Mouse (Mus musculus) hindbrain, embryonic 12.5 days (tissue): ENCODE data around the gene Ephb1. TPM values are rescaled to one million over a fixed set of nuclear protein-coding genes. Genes with fewer than 3 reads are reported as not detected.

Experiments used
- ATAC-seq: fragments of 200-750 bp; cut with Nextera tagmentation; 2 replicates; pipeline ENCODE4 v1.8.0; 2017; ENCODE audit warnings: moderate TSS enrichment; ENCODE audit not compliant: low FRiP score
- H3K27ac ChIP-seq: fragments of 300-500 bp; sonication (generic); 2 replicates; pipeline ENCODE4 v1.5.1; 2016; ENCODE audit warnings: mild to moderate bottlenecking
- H3K27me3 ChIP-seq: fragments of 300-500 bp; sonication (generic); 2 replicates; pipeline ENCODE4 v1.6.1; 2016; ENCODE audit warnings: mild to moderate bottlenecking
- H3K36me3 ChIP-seq: fragments of 300-500 bp; sonication (generic); 2 replicates; pipeline ENCODE4 v1.6.1; 2016; ENCODE audit warnings: mild to moderate bottlenecking
- H3K4me1 ChIP-seq: fragments of 300-500 bp; sonication (generic); 2 replicates; pipeline ENCODE4 v1.6.1; 2016
- H3K4me2 ChIP-seq: fragments of 300-500 bp; sonication (generic); replicated peaks from 2 replicates; pipeline ENCODE4 v1.6.1; 2016; ENCODE audit warnings: mild to moderate bottlenecking
- H3K4me3 ChIP-seq: fragments of 300-500 bp; sonication (generic); 2 replicates; pipeline ENCODE4 v1.5.1; 2016; ENCODE audit warnings: mild to moderate bottlenecking
- H3K9ac ChIP-seq: fragments of 300-500 bp; sonication (generic); 2 replicates; pipeline ENCODE4 v1.6.1; 2016; ENCODE audit warnings: mild to moderate bottlenecking, moderate library complexity
- H3K9me3 ChIP-seq: fragments of 300-500 bp; sonication (generic); replicated peaks from 2 replicates; pipeline ENCODE4 v1.6.1; 2016; ENCODE audit warnings: mild to moderate bottlenecking
- WGBS: fragments of 180-500 bp; shearing (Covaris S2); methylation state at CpG from one replicate; pipeline ENCODE4 v1.1.7; 2016; 5-methylcytosine and 5-hydroxymethylcytosine counted together
- microRNA-seq: library from miRNA; unstranded; fragments of <30 nt; microRNA quantifications from one replicate; pipeline ENCODE4, GENCODE M21; 2017
- polyA plus RNA-seq: library from polyadenylated mRNA; unstranded; fragments of >200 nt; fragmentation: Nextera tagmentation; extraction: Ambion mirVana; gene quantifications from 2 replicates; pipeline ENCODE4 v1.2.1, GENCODE M21; 2016

Ephb1 gene
- polyA plus RNA-seq, 1 experiment from 2014 or later = 30.2 TPM

DNA sequence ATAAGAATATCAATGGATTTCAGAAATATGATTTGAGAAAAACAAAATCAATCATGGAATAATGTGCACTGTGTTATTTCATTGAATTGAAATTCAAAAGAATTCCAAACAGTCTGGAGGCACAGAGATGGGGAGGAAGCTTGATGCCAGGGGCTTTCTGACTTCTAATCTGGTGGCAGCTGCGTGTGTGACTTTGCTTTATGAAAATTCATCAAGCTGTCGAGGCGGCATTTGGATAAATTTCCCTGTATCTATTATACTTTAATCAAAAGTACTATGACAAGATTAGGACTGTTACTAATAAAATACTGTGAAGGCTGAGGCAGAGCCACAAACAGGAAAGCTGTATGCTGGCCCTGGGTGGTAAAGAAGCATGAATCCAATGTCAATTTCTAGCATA lies 451.1 kb downstream of the Ephb1 start:
- ATAC-seq = no peak
- Histone ChIP-seq H3K4me3 (no peak overlapping the region), H3K27me3 (no peaks in the 10 kb centered on the region), H3K4me1 (peaks cover 7% of the 10 kb centered on the region), H3K4me2 (no peak overlapping the region), H3K9ac (no peak overlapping the region), H3K27ac (no peak overlapping the region), H3K9me3 (no peaks in the 10 kb centered on the region), H3K36me3 (no peaks in the 10 kb centered on the region)
- WGBS = 69% methylated on average over 3 of the region's 3 CpGs

DNA sequence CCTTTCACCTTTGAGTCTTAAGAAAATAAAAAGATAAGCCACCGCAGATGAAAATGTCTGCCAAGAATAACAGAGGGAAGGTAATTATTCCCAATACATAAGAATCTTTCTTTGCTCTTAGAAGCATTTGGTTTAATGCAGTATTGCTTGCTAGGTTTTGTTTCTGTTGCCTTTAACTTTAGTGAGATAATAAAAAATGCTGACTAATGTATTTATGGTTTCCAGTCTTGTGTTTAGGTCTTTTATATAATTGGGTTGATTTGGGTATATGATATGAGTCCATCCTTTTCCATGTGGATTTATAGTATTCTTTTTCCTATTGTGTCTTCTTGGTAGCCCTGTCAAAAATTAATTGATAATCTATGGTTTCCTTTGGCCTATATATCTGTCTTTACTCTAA lies 456.6 kb downstream of the Ephb1 start:
- Histone ChIP-seq H3K4me3 (no peak overlapping the region), H3K4me2 (no peak overlapping the region), H3K4me1 (no peaks in the 10 kb centered on the region), H3K36me3 (no peaks in the 10 kb centered on the region), H3K9me3 (no peaks in the 10 kb centered on the region), H3K27ac (no peak overlapping the region), H3K27me3 (no peaks in the 10 kb centered on the region), H3K9ac (no peak overlapping the region)
- ATAC-seq = no peak
- 98% methylated on average over 1 of the region's 1 CpGs for WGBS

DNA sequence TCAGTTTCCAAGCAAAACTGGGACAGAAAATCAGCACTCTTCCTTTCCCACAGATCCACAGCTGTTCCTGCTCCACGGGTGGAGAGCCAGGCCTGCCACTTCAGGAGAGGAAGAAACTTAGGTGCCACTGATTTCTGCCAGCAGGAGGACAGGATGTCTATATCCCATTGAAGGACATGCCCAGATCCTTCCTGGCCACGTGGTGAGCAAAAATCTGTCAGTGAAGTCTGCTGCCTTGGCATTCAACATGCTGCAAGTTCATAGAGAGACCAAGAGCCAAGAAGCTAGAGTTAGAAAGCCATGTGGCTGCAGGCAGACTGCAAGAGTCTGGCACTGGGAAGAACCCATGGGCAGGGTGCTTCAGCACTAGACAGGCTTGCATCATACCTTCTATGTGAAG lies 471.2 kb downstream of the Ephb1 start:
- H3K27me3 ChIP-seq = no peaks in the 10 kb centered on the region
- H3K36me3 ChIP-seq = no peaks in the 10 kb centered on the region
- H3K4me2 ChIP-seq = no peak overlapping the region
- no peak overlapping the region for H3K9ac ChIP-seq
- H3K27ac ChIP-seq = no peak overlapping the region
- no peak overlapping the region for H3K4me3 ChIP-seq
- WGBS = 69% methylated on average over 2 of the region's 2 CpGs
- no peaks in the 10 kb centered on the region for H3K4me1 ChIP-seq
- no peaks in the 10 kb centered on the region for H3K9me3 ChIP-seq
- no peak for ATAC-seq

DNA sequence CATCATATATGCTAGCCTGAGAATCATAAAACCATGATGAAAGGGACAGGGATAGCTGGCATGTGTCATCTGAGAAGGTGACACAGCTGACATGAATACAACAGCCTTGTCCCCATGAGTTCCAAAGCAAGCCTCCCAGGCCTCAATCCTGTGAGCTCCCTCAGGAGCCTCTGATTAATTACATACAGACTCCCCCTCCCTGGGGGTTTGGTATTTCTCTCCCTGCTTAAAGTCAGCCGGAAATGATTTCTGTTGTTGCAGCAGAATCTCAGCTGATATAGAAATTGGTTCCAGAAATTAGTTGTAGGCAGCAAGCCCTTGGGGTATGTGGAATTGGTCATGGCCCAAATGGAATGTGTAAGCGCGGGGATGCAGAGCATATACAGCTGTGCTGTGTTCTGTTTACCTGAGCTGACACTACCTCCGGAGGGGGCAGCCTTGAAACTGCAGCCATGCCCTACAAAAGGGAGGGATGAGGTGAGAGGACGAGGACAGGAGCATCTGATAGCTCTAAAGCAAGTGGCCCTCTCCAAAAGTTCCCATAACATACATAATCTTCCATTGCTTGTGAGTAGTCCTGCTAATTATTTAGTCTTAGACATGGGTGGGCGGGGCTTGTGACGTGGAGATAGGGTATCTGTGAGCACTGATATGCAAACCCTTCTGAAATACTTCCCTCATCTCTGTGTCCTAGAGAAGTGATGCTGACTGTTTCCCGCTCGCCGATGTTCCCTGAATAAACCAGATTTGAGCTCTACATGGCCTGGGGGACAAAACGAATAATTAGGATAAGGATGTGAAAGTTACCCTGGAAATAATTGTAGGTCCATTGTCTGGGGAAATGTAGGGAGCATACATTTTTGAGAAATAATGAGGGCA lies 477.1 kb downstream of the Ephb1 start:
- Histone ChIP-seq H3K4me3 (no peak overlapping the region), H3K4me1 (peaks cover 3% of the 10 kb centered on the region; the same call in 1 of the 2 replicates), H3K4me2 (no peak overlapping the region), H3K9me3 (no peaks in the 10 kb centered on the region), H3K9ac (no peak overlapping the region), H3K36me3 (no peaks in the 10 kb centered on the region), H3K27ac (no peak overlapping the region), H3K27me3 (no peaks in the 10 kb centered on the region)
- WGBS = 75% methylated on average over 11 of the region's 11 CpGs
- no peak for ATAC-seq

DNA sequence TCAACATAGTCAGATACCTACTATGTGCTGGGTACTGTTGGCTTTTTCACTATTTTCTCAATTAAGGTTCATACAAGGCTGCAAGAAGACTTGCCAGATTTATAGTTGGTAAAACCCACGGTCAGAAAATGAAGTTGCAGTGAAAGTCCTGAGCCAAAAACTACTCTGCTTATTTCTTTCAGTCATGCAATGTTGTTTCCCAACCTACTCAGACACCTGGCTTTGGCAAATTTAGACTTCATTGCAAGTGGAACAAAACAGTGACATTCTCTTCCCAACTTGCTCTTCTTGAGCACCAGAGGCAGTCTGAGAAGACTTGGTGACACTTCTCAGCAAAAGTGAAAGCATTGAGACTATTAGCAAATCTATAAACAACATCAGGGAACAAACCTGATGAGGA lies 479.2 kb downstream of the Ephb1 start:
- Histone ChIP-seq H3K9ac (no peak overlapping the region), H3K4me2 (no peak overlapping the region), H3K27me3 (no peaks in the 10 kb centered on the region), H3K4me1 (peaks cover 3% of the 10 kb centered on the region; the same call in 1 of the 2 replicates), H3K36me3 (no peaks in the 10 kb centered on the region), H3K4me3 (no peak overlapping the region), H3K9me3 (no peaks in the 10 kb centered on the region), H3K27ac (no peak overlapping the region)
- no peak for ATAC-seq
- WGBS = 90% methylated on average over 1 of the region's 1 CpGs

Small RNA genes lying within 50 kb of the gene (microRNA-seq; reads per million reads assigned to microRNA genes)
- gene Mir7243 = not detected

Other genes with a start within 250 kb of the Ephb1 start
- gene Ky, start 151.1 kb upstream of the Ephb1 start, polyA plus RNA-seq = 0.25 and 0.35 TPM in 2 replicates